In genomic region chr6:108835765-108836691, GRCm38 (mm10) we compare ENCODE assay signal across 8 mouse cellular contexts. TPM values are rescaled to one million over a fixed set of nuclear protein-coding genes. Genes with fewer than 3 reads are reported as not detected.
DNase-seq lines count a peak whose midpoint lies in the region; ATAC-seq and TF ChIP-seq lines count a peak whose summit lies in the region.

No protein-coding gene starts in this region.

- 73% methylated on average over 16 of the region's 16 CpGs for WGBS in kidney, postnatal 0 days
- WGBS in midbrain, embryonic 11.5 days: 90% methylated on average over 16 of the region's 16 CpGs
- 90% methylated on average over 16 of the region's 16 CpGs for WGBS in hindbrain, embryonic 14.5 days

- H3K27ac ChIP-seq in kidney, postnatal 0 days: no peak overlapping the region
- H3K27ac ChIP-seq in midbrain, embryonic 11.5 days (ENCODE audit: low read depth, low read length): no peak overlapping the region
- H3K27ac ChIP-seq in hindbrain, embryonic 14.5 days: no peak overlapping the region

- intact Hi-C loops in heart, postnatal 14 days (cut with DNase I): no loop called here

- H3K4me3 ChIP-seq in kidney, postnatal 0 days (replicated peaks; ENCODE audit: low read depth, low read length): no peak overlapping the region
- H3K4me3 ChIP-seq in midbrain, embryonic 11.5 days (ENCODE audit: low read depth, low read length): no peak overlapping the region
- H3K4me3 ChIP-seq in hindbrain, embryonic 14.5 days (replicated peaks; ENCODE audit: low read length): no peak overlapping the region

- H3K9ac ChIP-seq in kidney, postnatal 0 days (ENCODE audit: low read depth, low read length): no peak overlapping the region
- no peak overlapping the region for H3K9ac ChIP-seq in midbrain, embryonic 11.5 days (ENCODE audit: low read length)
- H3K9ac ChIP-seq in hindbrain, embryonic 14.5 days: no peak overlapping the region

- TF ChIP-seq CTCF in kidney, postnatal 0 days (IDR thresholded peaks at IDR 0.05; ENCODE audit: low read depth): no peak

- H3K36me3 ChIP-seq in kidney, postnatal 0 days (ENCODE audit: insufficient read depth, low read length): peaks cover 7% of the 10 kb centered on the region; the same call in 1 of the 2 replicates
- H3K36me3 ChIP-seq in midbrain, embryonic 11.5 days (ENCODE audit: control insufficient read depth, insufficient read depth, low read length): 0 out of 2 replicates have a peak, but pooled peaks cover 3% of the 10 kb centered on the region
- peaks cover 17% of the 10 kb centered on the region for H3K36me3 ChIP-seq in hindbrain, embryonic 14.5 days (replicated peaks; ENCODE audit: control insufficient read depth, insufficient read depth)

- DNase-seq in kidney, postnatal 0 days (ENCODE audit: low spot score): peak; percentile 24
- DNase-seq in kidney, adult 18-20 months: no peak
- peak; percentile 14 to 19 for DNase-seq in heart, postnatal 14 days
- peak; percentile 60 to 71 for DNase-seq in lung, postnatal 4 days
- peak; percentile 82 for DNase-seq in thymus, postnatal 25 days
- no peak for DNase-seq in midbrain, embryonic 11.5 days (ENCODE audit: low spot score, missing footprints)
- no peak for DNase-seq in kidney, postnatal 4 days
- DNase-seq in hindbrain, embryonic 14.5 days (ENCODE audit: low spot score): no peak

- no peak overlapping the region for H3K4me2 ChIP-seq in kidney, postnatal 0 days (ENCODE audit: low read length)
- no peak overlapping the region for H3K4me2 ChIP-seq in midbrain, embryonic 11.5 days
- no peak overlapping the region for H3K4me2 ChIP-seq in hindbrain, embryonic 14.5 days (replicated peaks)

- no peak for ATAC-seq in kidney, postnatal 0 days (replicated peaks; ENCODE audit: low FRiP score, low read depth)
- ATAC-seq in midbrain, embryonic 11.5 days (ENCODE audit: low FRiP score): no peak
- ATAC-seq in hindbrain, embryonic 14.5 days (ENCODE audit: low FRiP score): no peak

- H3K27me3 ChIP-seq in kidney, postnatal 0 days (ENCODE audit: insufficient read depth, low read length): no peaks in the 10 kb centered on the region
- H3K27me3 ChIP-seq in midbrain, embryonic 11.5 days (ENCODE audit: control insufficient read depth, insufficient read depth, low read length): no peaks in the 10 kb centered on the region
- H3K27me3 ChIP-seq in hindbrain, embryonic 14.5 days (ENCODE audit: control insufficient read depth, insufficient read depth, low read length): no peaks in the 10 kb centered on the region

- no peaks in the 10 kb centered on the region for H3K9me3 ChIP-seq in kidney, postnatal 0 days (replicated peaks; ENCODE audit: low read length)
- H3K9me3 ChIP-seq in midbrain, embryonic 11.5 days (ENCODE audit: control insufficient read depth, low read length): no peaks in the 10 kb centered on the region
- no peaks in the 10 kb centered on the region for H3K9me3 ChIP-seq in hindbrain, embryonic 14.5 days (ENCODE audit: control insufficient read depth, low read length)

- H3K4me1 ChIP-seq in kidney, postnatal 0 days (replicated peaks; ENCODE audit: insufficient read depth, low read length): peaks cover 7% of the 10 kb centered on the region; the same call in 1 of the 2 replicates
- H3K4me1 ChIP-seq in midbrain, embryonic 11.5 days (ENCODE audit: control insufficient read depth, insufficient read depth, low read length): 0 out of 2 replicates have a peak, but pooled peaks cover 2% of the 10 kb centered on the region
- no peaks in the 10 kb centered on the region for H3K4me1 ChIP-seq in hindbrain, embryonic 14.5 days (replicated peaks; ENCODE audit: control insufficient read depth, insufficient read depth, low read length)

RNA-seq across cellular contexts. Expression of gene Edem1, which starts 7.6 kb away (rescaled TPM):
- polyA plus RNA-seq in kidney, postnatal 0 days (2015; fragmentation: Nextera tagmentation; extraction: Ambion mirVana): 18.5 and 23.9 TPM in 2 replicates
- total RNA-seq in heart, postnatal 14 days (2021): 10 to 100 TPM; 14.8 to 30.7 TPM
- 20.5 and 21.7 TPM in 2 replicates for polyA plus RNA-seq in midbrain, embryonic 11.5 days (2014; fragmentation: Nextera tagmentation; extraction: Ambion mirVana)
- 8.9 and 9.7 TPM in 2 replicates for polyA plus RNA-seq in hindbrain, embryonic 14.5 days (2014; fragmentation: Nextera tagmentation; extraction: Ambion mirVana)

RNA-seq across cellular contexts. Expression of gene Arl8b, which starts 53.1 kb away (rescaled TPM):
- polyA plus RNA-seq in kidney, postnatal 0 days (2015; fragmentation: Nextera tagmentation; extraction: Ambion mirVana): 64.5 and 64.7 TPM in 2 replicates
- total RNA-seq in heart, postnatal 14 days (2021): 10 to 100 TPM; 76.5 to 82.0 TPM
- 84.3 and 94.5 TPM in 2 replicates for polyA plus RNA-seq in midbrain, embryonic 11.5 days (2014; fragmentation: Nextera tagmentation; extraction: Ambion mirVana)
- 124 and 137 TPM in 2 replicates for polyA plus RNA-seq in hindbrain, embryonic 14.5 days (2014; fragmentation: Nextera tagmentation; extraction: Ambion mirVana)

Comparison
In these comparisons a context has a peak if more than half of its experiments do, and no peak if none do; other contexts are left out.
1. DNase-seq: peak in kidney, postnatal 0 days (single experiment), heart, postnatal 14 days (2 of 2), lung, postnatal 4 days (2 of 2) and thymus, postnatal 25 days (single experiment); none in kidney, adult 18-20 months (single experiment), midbrain, embryonic 11.5 days (single experiment), kidney, postnatal 4 days (0 of 2) and hindbrain, embryonic 14.5 days (single experiment).